Mouse (Mus musculus): ENCODE results near the gene Prkd1. TPM values are rescaled to one million over a fixed set of nuclear protein-coding genes. Genes with fewer than 3 reads are reported as not detected.

The Prkd1 gene
- polyA plus RNA-seq, 1 experiment from 2014 or later = 5.9 TPM

DNA sequence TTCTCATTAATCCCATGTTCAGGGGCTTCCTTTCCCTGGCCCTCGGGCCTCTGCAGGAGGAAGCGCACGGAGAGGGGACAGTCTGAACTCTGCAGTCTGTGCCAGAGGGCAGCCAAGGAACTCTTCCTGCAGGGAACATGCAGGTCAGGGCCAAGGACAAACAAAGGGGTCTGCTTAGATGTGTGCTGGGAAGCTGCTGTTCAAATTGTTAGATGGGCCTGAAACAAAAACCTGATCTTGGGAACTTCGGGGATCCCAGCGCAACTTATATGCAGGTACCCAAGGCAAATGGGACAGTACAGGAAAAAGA lies 103.3 kb downstream of the Prkd1 start:
- 62% methylated on average over 5 of the region's 5 CpGs for WGBS

DNA sequence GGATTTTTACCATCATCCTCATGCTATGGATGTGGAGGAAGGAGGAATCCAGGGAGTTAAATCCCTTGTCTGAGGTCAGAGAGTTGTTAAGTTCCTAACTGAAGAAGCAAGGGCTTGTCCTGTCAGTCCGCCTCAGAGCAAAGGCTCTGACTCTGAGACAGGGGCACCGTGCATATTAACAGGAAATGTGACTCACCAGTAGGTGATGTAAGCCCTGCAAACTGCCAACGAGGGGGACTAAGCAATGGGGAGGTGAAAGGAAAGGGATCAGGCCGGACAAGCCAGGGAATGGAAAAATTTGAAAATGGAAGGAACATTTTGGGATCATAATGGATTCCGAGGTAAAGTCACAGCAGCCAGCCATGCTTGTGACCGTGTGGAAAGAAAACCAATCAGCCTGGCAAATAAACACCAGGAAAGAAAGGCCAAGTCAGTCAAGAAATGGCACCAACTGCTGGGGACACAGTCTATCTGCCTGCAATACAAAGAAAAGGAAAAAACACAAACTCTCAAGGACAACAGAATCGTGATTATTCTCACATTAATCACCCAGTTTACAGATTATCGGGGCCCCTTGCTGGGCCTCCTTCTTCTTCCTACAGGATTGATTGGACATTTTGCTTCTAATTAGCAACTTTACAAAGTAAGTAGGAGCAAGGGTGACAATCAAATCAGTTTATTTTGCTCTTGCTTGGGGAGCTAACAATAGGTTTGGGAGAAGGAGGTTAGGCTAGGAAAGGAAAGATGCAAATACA lies 103.9 kb downstream of the Prkd1 start:
- Histone ChIP-seq H3K4me3 (ENCODE audit: low read depth, low read length) (no peak overlapping the region), H3K9me3 (ENCODE audit: control insufficient read depth, low read length) (no peaks in the 10 kb centered on the region), H3K9ac (ENCODE audit: low read depth, low read length) (no peak overlapping the region), H3K4me1 (ENCODE audit: control insufficient read depth, insufficient read depth, low read length) (peaks cover 15% of the 10 kb centered on the region), H3K4me2 (ENCODE audit: low read depth, low read length) (no peak overlapping the region), H3K27me3 (replicated peaks; ENCODE audit: control insufficient read depth, insufficient read depth, low read length) (no peaks in the 10 kb centered on the region), H3K27ac (replicated peaks; ENCODE audit: low read depth, low read length) (no peak overlapping the region), H3K36me3 (ENCODE audit: control insufficient read depth, insufficient read depth, low read length) (no peaks in the 10 kb centered on the region)
- ATAC-seq (ENCODE audit: low read depth) (no peak), DNase-seq (ENCODE audit: low spot score) (no peak)
- WGBS = 43% methylated on average over 8 of the region's 8 CpGs

More for the DNA sequence above, 103.3 kb downstream of the Prkd1 start:
- Histone ChIP-seq H3K4me1 (ENCODE audit: control insufficient read depth, insufficient read depth, low read length) (peaks cover 15% of the 10 kb centered on the region), H3K4me3 (ENCODE audit: low read depth, low read length) (no peak overlapping the region), H3K9ac (ENCODE audit: low read depth, low read length) (no peak overlapping the region), H3K9me3 (ENCODE audit: control insufficient read depth, low read length) (no peaks in the 10 kb centered on the region), H3K4me2 (ENCODE audit: low read depth, low read length) (no peak overlapping the region), H3K27ac (replicated peaks; ENCODE audit: low read depth, low read length) (no peak overlapping the region), H3K36me3 (ENCODE audit: control insufficient read depth, insufficient read depth, low read length) (no peaks in the 10 kb centered on the region), H3K27me3 (replicated peaks; ENCODE audit: control insufficient read depth, insufficient read depth, low read length) (no peaks in the 10 kb centered on the region)
- DNase-seq (ENCODE audit: low spot score) = no peak
- ATAC-seq (ENCODE audit: low read depth) = no peak

DNA sequence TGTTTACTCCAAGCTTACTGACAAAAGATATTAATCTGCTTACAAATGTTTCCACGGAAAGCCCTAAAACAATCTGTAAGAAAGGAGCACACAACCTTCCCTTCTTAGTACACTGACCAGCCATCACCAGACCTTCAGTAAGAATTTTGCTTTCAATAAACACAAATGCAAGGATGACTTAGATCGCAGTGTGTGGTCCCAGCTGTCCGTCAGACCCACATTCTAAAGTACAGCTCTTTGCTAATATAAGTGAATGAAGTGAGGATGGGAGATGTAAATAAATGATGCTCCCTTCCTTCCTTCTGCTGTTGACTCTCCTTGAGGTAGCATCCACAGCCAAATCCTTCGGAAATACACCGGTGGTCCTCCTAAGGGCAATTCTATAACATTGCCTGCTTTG lies 108.1 kb downstream of the Prkd1 start:
- Histone ChIP-seq H3K9ac (ENCODE audit: low read depth, low read length) (no peak overlapping the region), H3K4me2 (ENCODE audit: low read depth, low read length) (no peak overlapping the region), H3K36me3 (ENCODE audit: control insufficient read depth, insufficient read depth, low read length) (no peaks in the 10 kb centered on the region), H3K4me1 (ENCODE audit: control insufficient read depth, insufficient read depth, low read length) (peaks cover 4% of the 10 kb centered on the region), H3K9me3 (ENCODE audit: control insufficient read depth, low read length) (no peaks in the 10 kb centered on the region), H3K27ac (replicated peaks; ENCODE audit: low read depth, low read length) (no peak overlapping the region), H3K27me3 (replicated peaks; ENCODE audit: control insufficient read depth, insufficient read depth, low read length) (no peaks in the 10 kb centered on the region), H3K4me3 (ENCODE audit: low read depth, low read length) (no peak overlapping the region)
- no peak for DNase-seq (ENCODE audit: low spot score)
- ATAC-seq (ENCODE audit: low read depth) = no peak
- 84% methylated on average over 5 of the region's 5 CpGs for WGBS

DNA sequence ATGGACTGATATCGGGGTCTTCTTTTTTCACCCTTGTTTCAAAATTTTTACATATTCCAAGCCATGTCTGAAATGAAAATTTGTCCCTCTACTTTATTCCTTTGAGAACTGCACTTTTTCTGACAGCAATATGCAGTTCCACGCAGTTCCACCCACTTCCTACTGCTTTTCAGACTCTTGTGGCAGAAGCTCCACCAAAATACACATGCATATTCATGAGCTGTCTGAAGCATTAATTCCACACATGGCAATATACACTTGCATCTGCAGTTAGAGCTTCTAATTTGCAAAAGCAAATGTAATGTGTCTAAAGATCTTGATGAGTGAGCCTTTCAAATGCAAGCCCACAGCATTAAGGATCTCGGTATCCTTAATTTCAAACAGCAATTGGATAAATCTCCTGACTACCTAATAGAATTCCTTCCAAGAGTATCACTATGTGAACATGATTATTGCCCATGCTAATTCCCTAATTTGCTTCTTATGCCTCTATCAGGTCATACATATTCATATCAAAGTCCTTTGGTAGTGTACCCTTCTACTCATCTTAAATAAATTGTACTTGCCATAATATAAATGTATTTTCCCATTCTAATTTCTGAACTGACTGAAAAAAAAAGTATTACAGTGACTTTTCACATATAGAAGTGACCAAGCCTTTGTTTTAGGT lies 110.5 kb downstream of the Prkd1 start:
- H3K4me2 ChIP-seq (ENCODE audit: low read depth, low read length) = no peak overlapping the region
- no peak for DNase-seq (ENCODE audit: low spot score)
- no peak for ATAC-seq (ENCODE audit: low read depth)
- no peaks in the 10 kb centered on the region for H3K9me3 ChIP-seq (ENCODE audit: control insufficient read depth, low read length)
- H3K4me1 ChIP-seq (ENCODE audit: control insufficient read depth, insufficient read depth, low read length) = no peaks in the 10 kb centered on the region
- no peak overlapping the region for H3K4me3 ChIP-seq (ENCODE audit: low read depth, low read length)
- H3K27ac ChIP-seq (replicated peaks; ENCODE audit: low read depth, low read length) = no peak overlapping the region
- 86% methylated on average over 3 of the region's 3 CpGs for WGBS
- no peak overlapping the region for H3K9ac ChIP-seq (ENCODE audit: low read depth, low read length)
- H3K36me3 ChIP-seq (ENCODE audit: control insufficient read depth, insufficient read depth, low read length) = no peaks in the 10 kb centered on the region
- H3K27me3 ChIP-seq (replicated peaks; ENCODE audit: control insufficient read depth, insufficient read depth, low read length) = no peaks in the 10 kb centered on the region

DNA sequence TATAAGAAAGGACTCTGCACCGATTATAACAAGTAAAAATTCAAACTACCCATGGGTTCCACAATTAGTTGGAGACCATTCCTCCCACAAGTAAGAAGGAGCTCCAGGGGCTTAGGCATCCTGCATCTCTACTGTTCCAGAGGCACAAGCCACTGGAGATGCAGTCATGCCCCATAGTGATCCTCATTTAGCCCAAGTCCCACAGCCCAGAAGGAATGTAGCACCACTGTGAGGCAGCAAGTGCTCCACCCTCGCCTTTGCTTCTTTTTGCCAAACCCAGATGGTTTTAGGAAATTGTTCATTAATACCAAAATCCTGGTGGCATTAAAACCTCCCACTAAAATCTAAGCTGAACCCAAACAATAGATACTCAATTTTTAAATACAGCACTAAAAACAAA lies 111.1 kb downstream of the Prkd1 start:
- WGBS = 82% methylated on average over 2 of the region's 2 CpGs
- H3K9me3 ChIP-seq (ENCODE audit: control insufficient read depth, low read length) = no peaks in the 10 kb centered on the region
- no peaks in the 10 kb centered on the region for H3K36me3 ChIP-seq (ENCODE audit: control insufficient read depth, insufficient read depth, low read length)
- no peaks in the 10 kb centered on the region for H3K4me1 ChIP-seq (ENCODE audit: control insufficient read depth, insufficient read depth, low read length)
- H3K27me3 ChIP-seq (replicated peaks; ENCODE audit: control insufficient read depth, insufficient read depth, low read length) = no peaks in the 10 kb centered on the region
- no peak overlapping the region for H3K4me2 ChIP-seq (ENCODE audit: low read depth, low read length)
- H3K9ac ChIP-seq (ENCODE audit: low read depth, low read length) = no peak overlapping the region
- H3K4me3 ChIP-seq (ENCODE audit: low read depth, low read length) = no peak overlapping the region
- DNase-seq (ENCODE audit: low spot score) (no peak), ATAC-seq (ENCODE audit: low read depth) (no peak)
- H3K27ac ChIP-seq (replicated peaks; ENCODE audit: low read depth, low read length) = no peak overlapping the region

DNA sequence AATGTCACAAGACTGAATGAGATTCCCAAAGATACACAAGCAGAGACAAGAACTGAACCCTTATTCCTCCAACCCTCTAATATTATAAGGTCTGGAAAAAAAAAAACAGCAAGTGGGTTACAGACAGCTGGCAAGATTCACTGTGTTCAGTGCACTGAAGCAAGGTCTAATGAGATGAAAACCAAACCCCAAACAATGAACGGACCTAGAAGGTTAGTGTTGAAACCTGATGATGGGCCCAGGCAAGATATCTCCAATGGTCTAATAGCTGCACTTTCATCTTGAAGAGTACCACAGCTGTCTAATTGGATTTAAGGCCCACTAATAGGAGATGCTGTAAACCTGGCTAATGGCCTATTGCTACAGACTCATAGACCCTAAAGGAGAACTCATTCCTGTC lies 111.9 kb downstream of the Prkd1 start:
- ATAC-seq (ENCODE audit: low read depth) (no peak), DNase-seq (ENCODE audit: low spot score) (no peak)
- Histone ChIP-seq H3K4me3 (ENCODE audit: low read depth, low read length) (no peak overlapping the region), H3K27ac (replicated peaks; ENCODE audit: low read depth, low read length) (no peak overlapping the region), H3K4me1 (ENCODE audit: control insufficient read depth, insufficient read depth, low read length) (no peaks in the 10 kb centered on the region), H3K36me3 (ENCODE audit: control insufficient read depth, insufficient read depth, low read length) (no peaks in the 10 kb centered on the region), H3K9me3 (ENCODE audit: control insufficient read depth, low read length) (no peaks in the 10 kb centered on the region), H3K4me2 (ENCODE audit: low read depth, low read length) (no peak overlapping the region), H3K9ac (ENCODE audit: low read depth, low read length) (no peak overlapping the region), H3K27me3 (replicated peaks; ENCODE audit: control insufficient read depth, insufficient read depth, low read length) (no peaks in the 10 kb centered on the region)
- WGBS = 33% methylated on average over 1 of the region's 1 CpGs

- no peaks in the 10 kb centered on the region for H3K36me3 ChIP-seq (ENCODE audit: control insufficient read depth, insufficient read depth, low read length)
- no peak overlapping the region for H3K27ac ChIP-seq (replicated peaks; ENCODE audit: low read depth, low read length)
- ATAC-seq (ENCODE audit: low read depth) (no peak), DNase-seq (ENCODE audit: low spot score) (no peak)
- H3K4me2 ChIP-seq (ENCODE audit: low read depth, low read length) = no peak overlapping the region
- no peak overlapping the region for H3K9ac ChIP-seq (ENCODE audit: low read depth, low read length)
- H3K4me1 ChIP-seq (ENCODE audit: control insufficient read depth, insufficient read depth, low read length) = no peaks in the 10 kb centered on the region
- H3K4me3 ChIP-seq (ENCODE audit: low read depth, low read length) = no peak overlapping the region
- H3K27me3 ChIP-seq (replicated peaks; ENCODE audit: control insufficient read depth, insufficient read depth, low read length) = no peaks in the 10 kb centered on the region
- H3K9me3 ChIP-seq (ENCODE audit: control insufficient read depth, low read length) = no peaks in the 10 kb centered on the region
- 92% methylated on average over 1 of the region's 1 CpGs for WGBS
Observed at GRCm38 (mm10) chr12:50528633-50529032, 120.3 kb downstream of the Prkd1 start.

DNA sequence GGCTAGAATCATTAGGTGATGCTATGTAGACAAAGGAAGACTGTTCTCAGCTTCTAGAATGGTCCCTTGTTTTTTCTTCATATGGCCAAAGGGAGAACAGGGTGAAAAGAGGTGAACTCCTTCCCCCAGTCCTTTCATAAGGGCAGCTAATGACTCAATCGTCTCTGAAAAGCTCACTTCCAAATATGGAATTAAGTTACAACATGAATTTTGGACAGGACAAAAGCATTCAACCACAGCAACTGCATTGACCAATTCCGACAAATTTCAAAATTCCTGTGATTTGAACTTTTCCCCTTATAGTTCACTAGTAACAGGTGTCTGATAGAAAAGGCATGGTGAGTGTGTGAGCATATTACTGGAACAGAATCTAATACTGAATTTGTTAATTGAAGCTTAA lies 124.8 kb downstream of the Prkd1 start:
- Histone ChIP-seq H3K4me3 (ENCODE audit: low read depth, low read length) (no peak overlapping the region), H3K9me3 (ENCODE audit: control insufficient read depth, low read length) (no peaks in the 10 kb centered on the region), H3K36me3 (ENCODE audit: control insufficient read depth, insufficient read depth, low read length) (no peaks in the 10 kb centered on the region), H3K4me2 (ENCODE audit: low read depth, low read length) (no peak overlapping the region), H3K4me1 (ENCODE audit: control insufficient read depth, insufficient read depth, low read length) (no peaks in the 10 kb centered on the region), H3K9ac (ENCODE audit: low read depth, low read length) (no peak overlapping the region), H3K27ac (replicated peaks; ENCODE audit: low read depth, low read length) (no peak overlapping the region), H3K27me3 (replicated peaks; ENCODE audit: control insufficient read depth, insufficient read depth, low read length) (no peaks in the 10 kb centered on the region)
- 64% methylated on average over 2 of the region's 2 CpGs for WGBS
- ATAC-seq (ENCODE audit: low read depth) (no peak), DNase-seq (ENCODE audit: low spot score) (no peak)

DNA sequence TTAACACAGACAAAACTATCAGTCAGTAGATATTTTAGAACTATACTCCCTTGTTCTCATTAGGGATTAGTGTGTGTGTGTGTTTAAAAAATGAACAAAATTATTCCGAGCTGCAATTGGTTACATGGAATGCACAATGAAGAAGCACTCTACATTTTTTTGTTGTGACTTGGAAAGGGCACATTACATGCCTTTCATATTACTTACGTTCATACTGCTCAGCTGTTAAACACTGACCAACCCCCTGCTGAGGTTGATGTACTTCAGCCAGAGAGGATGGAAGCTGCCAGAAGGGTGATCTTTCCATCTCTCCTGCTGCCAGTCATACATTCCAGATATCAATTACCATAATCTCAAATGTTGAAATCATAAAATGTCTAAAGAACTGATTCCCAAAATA lies 134.4 kb downstream of the Prkd1 start:
- ATAC-seq (ENCODE audit: low read depth) (no peak), DNase-seq (ENCODE audit: low spot score) (no peak)
- Histone ChIP-seq H3K27me3 (replicated peaks; ENCODE audit: control insufficient read depth, insufficient read depth, low read length) (no peaks in the 10 kb centered on the region), H3K4me2 (ENCODE audit: low read depth, low read length) (no peak overlapping the region), H3K9ac (ENCODE audit: low read depth, low read length) (no peak overlapping the region), H3K9me3 (ENCODE audit: control insufficient read depth, low read length) (no peaks in the 10 kb centered on the region), H3K27ac (replicated peaks; ENCODE audit: low read depth, low read length) (no peak overlapping the region), H3K36me3 (ENCODE audit: control insufficient read depth, insufficient read depth, low read length) (no peaks in the 10 kb centered on the region), H3K4me1 (ENCODE audit: control insufficient read depth, insufficient read depth, low read length) (no peaks in the 10 kb centered on the region), H3K4me3 (ENCODE audit: low read depth, low read length) (no peak overlapping the region)
- WGBS = 58% methylated on average over 2 of the region's 2 CpGs

Data from embryonic facial prominence, embryonic 14.5 days (tissue).